Mouse (Mus musculus) kidney, embryonic 15.5 days (tissue): ENCODE measurements around the gene Mreg. TPM values are rescaled to one million over a fixed set of nuclear protein-coding genes. Genes with fewer than 3 reads are reported as not detected.
A peak's percentile ranks its signal among the peaks of the same experiment; 100 is the strongest.
"Not testable (repeated sequence)": the region's sequence is repeated elsewhere in the genome, so short reads cannot be mapped to it uniquely, and the experiment has no call there.

Source experiments
- ATAC-seq: fragments of 200-750 bp; cut with Nextera tagmentation; replicated peaks from 2 replicates; pipeline ENCODE4 v1.8.0; 2017; ENCODE audit warnings: moderate TSS enrichment; ENCODE audit not compliant: low FRiP score
- H3K27ac ChIP-seq: fragments of 300-500 bp; sonication (generic); 2 replicates; pipeline ENCODE4 v1.5.1; 2015; ENCODE audit warnings: mild to moderate bottlenecking, inconsistent platforms
- H3K27me3 ChIP-seq: fragments of 300-500 bp; sonication (generic); 2 replicates; pipeline ENCODE4 v1.6.1; 2015; ENCODE audit warnings: inconsistent platforms
- H3K36me3 ChIP-seq: fragments of 300-500 bp; sonication (generic); 2 replicates; pipeline ENCODE4 v1.6.1; 2015; ENCODE audit warnings: inconsistent platforms
- H3K4me1 ChIP-seq: fragments of 300-500 bp; sonication (generic); 2 replicates; pipeline ENCODE4 v1.6.1; 2015; ENCODE audit warnings: inconsistent platforms
- H3K4me2 ChIP-seq: fragments of 300-500 bp; sonication (generic); 2 replicates; pipeline ENCODE4 v1.6.1; 2015; ENCODE audit warnings: moderate library complexity, mild to moderate bottlenecking, inconsistent platforms
- H3K4me3 ChIP-seq: fragments of 300-500 bp; sonication (generic); replicated peaks from 2 replicates; pipeline ENCODE4 v1.5.1; 2015; ENCODE audit warnings: mild to moderate bottlenecking, inconsistent platforms
- H3K9ac ChIP-seq: fragments of 300-500 bp; sonication (generic); 2 replicates; pipeline ENCODE4 v1.6.1; 2015; ENCODE audit warnings: mild to moderate bottlenecking, inconsistent platforms
- H3K9me3 ChIP-seq: fragments of 300-500 bp; sonication (generic); replicated peaks from 2 replicates; pipeline ENCODE4 v1.6.1; 2016; ENCODE audit warnings: inconsistent platforms
- WGBS: fragments of 180-500 bp; shearing (Covaris S2); methylation state at CpG from one replicate; pipeline ENCODE4 v1.1.7; 2015; ENCODE audit warnings: mixed read lengths; 5-methylcytosine and 5-hydroxymethylcytosine counted together
- polyA plus RNA-seq: library from polyadenylated mRNA; unstranded; fragments of >200 nt; fragmentation: Nextera tagmentation; extraction: Ambion mirVana; gene quantifications from 2 replicates; pipeline ENCODE4 v1.2.1, GENCODE M21; 2015

Gene Mreg
- polyA plus RNA-seq, 1 experiment from 2014 or later, result 5.7 TPM

GRCm38 (mm10) chr1:72243656-72244316 is 31.7 kb upstream of the Mreg start:
- Histone ChIP-seq H3K4me2 (peak overlapping the region; percentile 70), H3K27ac (peak overlapping the region; percentile 99), H3K4me3 (peak overlapping the region; percentile 49), H3K4me1 (0 out of 2 replicates have a peak, but pooled peaks cover 5% of the 10 kb centered on the region), H3K27me3 (no peaks in the 10 kb centered on the region), H3K36me3 (no peaks in the 10 kb centered on the region), H3K9me3 (no peaks in the 10 kb centered on the region), H3K9ac (peak overlapping the region; percentile 69)
- WGBS, result under 1% methylated on average over 46 of the region's 47 CpGs
- peak; percentile 96 for ATAC-seq

- H3K27me3 ChIP-seq, result no peaks in the 10 kb centered on the region
- H3K4me2 ChIP-seq, result no peak overlapping the region
- H3K9ac ChIP-seq, result no peak overlapping the region
- 94% methylated on average over 5 of the region's 5 CpGs for WGBS
- no peak for ATAC-seq
- H3K27ac ChIP-seq, result no peak overlapping the region
- H3K9me3 ChIP-seq, result no peaks in the 10 kb centered on the region
- no peaks in the 10 kb centered on the region for H3K36me3 ChIP-seq
- H3K4me1 ChIP-seq, result peaks cover 11% of the 10 kb centered on the region
- H3K4me3 ChIP-seq, result no peak overlapping the region
Measured at GRCm38 (mm10) chr1:72242581-72243143, 30.6 kb upstream of the Mreg start.

- H3K4me1 ChIP-seq, result peaks cover 19% of the 10 kb centered on the region
- H3K9me3 ChIP-seq, H3K4me3 ChIP-seq, H3K9ac ChIP-seq, H3K27me3 ChIP-seq, H3K36me3 ChIP-seq, H3K4me2 ChIP-seq, H3K27ac ChIP-seq, ATAC-seq: not testable (repeated sequence)
- 85% methylated on average over 3 of the region's 3 CpGs for WGBS
Measured at GRCm38 (mm10) chr1:72239113-72239512, 27.0 kb upstream of the Mreg start.

- Histone ChIP-seq H3K9ac (no peak overlapping the region), H3K4me2 (peak overlapping the region; percentile 49), H3K9me3 (no peaks in the 10 kb centered on the region), H3K36me3 (no peaks in the 10 kb centered on the region), H3K27me3 (peaks cover 6% of the 10 kb centered on the region; the same call in 1 of the 2 replicates), H3K4me3 (no peak overlapping the region), H3K27ac (no peak overlapping the region), H3K4me1 (peaks cover 16% of the 10 kb centered on the region)
- 59% methylated on average over 10 of the region's 10 CpGs for WGBS
- ATAC-seq, result no peak
Measured at GRCm38 (mm10) chr1:72238016-72238580, 26.0 kb upstream of the Mreg start.

- peak; percentile 74 for ATAC-seq
- H3K9me3 ChIP-seq, result no peaks in the 10 kb centered on the region
- peak overlapping the region; percentile 24 for H3K4me3 ChIP-seq
- 5% methylated on average over 13 of the region's 13 CpGs for WGBS
- H3K27ac ChIP-seq, result no peak overlapping the region
- H3K27me3 ChIP-seq, result peaks cover 6% of the 10 kb centered on the region; the same call in 1 of the 2 replicates
- H3K4me2 ChIP-seq, result peak overlapping the region; percentile 49
- H3K4me1 ChIP-seq, result peaks cover 19% of the 10 kb centered on the region
- no peaks in the 10 kb centered on the region for H3K36me3 ChIP-seq
- H3K9ac ChIP-seq, result no peak overlapping the region
Measured at GRCm38 (mm10) chr1:72237007-72237775, 25.1 kb upstream of the Mreg start.

- not testable (repeated sequence) for H3K27me3 ChIP-seq, H3K36me3 ChIP-seq, H3K9me3 ChIP-seq
- peaks cover 19% of the 10 kb centered on the region for H3K4me1 ChIP-seq
- peak; percentile 87 for ATAC-seq
- H3K27ac ChIP-seq, result peak overlapping the region; percentile 89
- H3K4me3 ChIP-seq, result peak overlapping the region; percentile 55
- peak overlapping the region; percentile 33 for H3K9ac ChIP-seq
- under 1% methylated on average over 37 of the region's 50 CpGs for WGBS
- H3K4me2 ChIP-seq, result peak overlapping the region; percentile 71
Measured at GRCm38 (mm10) chr1:72236363-72237006, 24.4 kb upstream of the Mreg start.

- not testable (repeated sequence) for H3K4me2 ChIP-seq, H3K9me3 ChIP-seq, H3K27me3 ChIP-seq, H3K27ac ChIP-seq, H3K9ac ChIP-seq, H3K4me3 ChIP-seq, ATAC-seq, H3K36me3 ChIP-seq
- H3K4me1 ChIP-seq, result peaks cover 12% of the 10 kb centered on the region
- WGBS, result 77% methylated on average over 10 of the region's 10 CpGs
Measured at GRCm38 (mm10) chr1:72232592-72232991, 20.5 kb upstream of the Mreg start.

GRCm38 (mm10) chr1:72228974-72229373 is 16.9 kb upstream of the Mreg start:
- H3K4me3 ChIP-seq, result no peak overlapping the region
- H3K27ac ChIP-seq, result no peak overlapping the region
- H3K4me1 ChIP-seq, result peaks cover 18% of the 10 kb centered on the region
- no peaks in the 10 kb centered on the region for H3K9me3 ChIP-seq
- no peak overlapping the region for H3K4me2 ChIP-seq
- 40% methylated on average over 3 of the region's 3 CpGs for WGBS
- no peak for ATAC-seq
- H3K27me3 ChIP-seq, result peaks cover 7% of the 10 kb centered on the region
- H3K9ac ChIP-seq, result no peak overlapping the region
- no peaks in the 10 kb centered on the region for H3K36me3 ChIP-seq

GRCm38 (mm10) chr1:72227546-72227945 is 15.4 kb upstream of the Mreg start:
- Histone ChIP-seq H3K27ac (no peak overlapping the region), H3K36me3 (no peaks in the 10 kb centered on the region), H3K4me3 (no peak overlapping the region), H3K9ac (no peak overlapping the region), H3K27me3 (peaks cover 18% of the 10 kb centered on the region), H3K4me2 (no peak overlapping the region), H3K9me3 (no peaks in the 10 kb centered on the region), H3K4me1 (peaks cover 13% of the 10 kb centered on the region)
- no peak for ATAC-seq
- 96% methylated on average over 5 of the region's 5 CpGs for WGBS

GRCm38 (mm10) chr1:72226887-72227481 is 14.9 kb upstream of the Mreg start:
- peaks cover 13% of the 10 kb centered on the region for H3K4me1 ChIP-seq
- H3K4me3 ChIP-seq, result no peak overlapping the region
- WGBS, result 38% methylated on average over 4 of the region's 4 CpGs
- H3K36me3 ChIP-seq, result no peaks in the 10 kb centered on the region
- H3K27ac ChIP-seq, result 0 out of 2 replicates have a peak overlapping the region, but pooled peaks have one; percentile 43
- no peak overlapping the region for H3K4me2 ChIP-seq
- H3K27me3 ChIP-seq, result peaks cover 18% of the 10 kb centered on the region
- H3K9ac ChIP-seq, result no peak overlapping the region
- ATAC-seq, result no peak
- H3K9me3 ChIP-seq, result no peaks in the 10 kb centered on the region

- Histone ChIP-seq H3K9ac (peak overlapping the region; percentile 42; the same call in 1 of the 2 replicates), H3K27ac (0 out of 2 replicates have a peak overlapping the region, but pooled peaks have one; percentile 43), H3K4me1 (peaks cover 13% of the 10 kb centered on the region), H3K27me3 (peaks cover 18% of the 10 kb centered on the region), H3K4me3 (peak overlapping the region; percentile 54), H3K4me2 (peak overlapping the region; percentile 77), H3K9me3 (no peaks in the 10 kb centered on the region), H3K36me3 (no peaks in the 10 kb centered on the region)
- WGBS, result 0% methylated on average over 11 of the region's 18 CpGs
- peak; percentile 90 for ATAC-seq
Measured at GRCm38 (mm10) chr1:72226172-72226886, 14.2 kb upstream of the Mreg start.
